Mouse (Mus musculus): ENCODE measurements around the gene Zfp143.

GRCm38 (mm10) chr7:110110061-110110656, 49.1 kb downstream of the Zfp143 start:
- no peak for TF ChIP-seq CTCF (IDR thresholded peaks at IDR 0.05)
- TF ChIP-seq POLR2A (IDR thresholded peaks at IDR 0.05; ENCODE audit: insufficient read depth, low read depth, low read length), result no peak

Data from heart, adult 2 months (tissue).